Mouse (Mus musculus) embryonic facial prominence, embryonic 12.5 days (tissue): Measurements from ENCODE around the gene Mob2. TPM values are rescaled to one million over a fixed set of nuclear protein-coding genes. Genes with fewer than 3 reads are reported as not detected.
A peak's percentile ranks its signal among the peaks of the same experiment; 100 is the strongest.

Source experiments
- ATAC-seq: fragments of 200-750 bp; cut with Nextera tagmentation; 2 replicates; pipeline ENCODE4 v1.8.0; 2017; ENCODE audit not compliant: insufficient number of reproducible peaks, insufficient read depth, low FRiP score, low TSS enrichment
- H3K27ac ChIP-seq: fragments of 300-500 bp; sonication (generic); 2 replicates; pipeline ENCODE4 v1.5.1; 2016; ENCODE audit warnings: mild to moderate bottlenecking
- H3K27me3 ChIP-seq: fragments of 300-500 bp; sonication (generic); 2 replicates; pipeline ENCODE4 v1.6.1; 2016; ENCODE audit warnings: mild to moderate bottlenecking, moderate library complexity
- H3K36me3 ChIP-seq: fragments of 300-500 bp; sonication (generic); 2 replicates; pipeline ENCODE4 v1.6.1; 2016; ENCODE audit warnings: mild to moderate bottlenecking
- H3K4me1 ChIP-seq: fragments of 300-500 bp; sonication (generic); 2 replicates; pipeline ENCODE4 v1.6.1; 2016
- H3K4me2 ChIP-seq: fragments of 300-500 bp; sonication (generic); replicated peaks from 2 replicates; pipeline ENCODE4 v1.6.1; 2016; ENCODE audit warnings: mild to moderate bottlenecking, moderate library complexity
- H3K4me3 ChIP-seq: fragments of 300-500 bp; sonication (generic); 2 replicates; pipeline ENCODE4 v1.5.1; 2016; ENCODE audit warnings: mild to moderate bottlenecking
- H3K9ac ChIP-seq: fragments of 300-500 bp; sonication (generic); 2 replicates; pipeline ENCODE4 v1.6.1; 2016; ENCODE audit warnings: mild to moderate bottlenecking, moderate library complexity
- H3K9me3 ChIP-seq: fragments of 300-500 bp; sonication (generic); 2 replicates; pipeline ENCODE4 v1.6.1; 2016; ENCODE audit warnings: mild to moderate bottlenecking, moderate library complexity
- WGBS: fragments of 180-500 bp; shearing (Covaris S2); methylation state at CpG from one replicate; pipeline ENCODE4 v1.1.7; 2016; 5-methylcytosine and 5-hydroxymethylcytosine counted together
- polyA plus RNA-seq: library from polyadenylated mRNA; unstranded; fragments of >200 nt; fragmentation: Nextera tagmentation; extraction: Ambion mirVana; gene quantifications from 2 replicates; pipeline ENCODE4 v1.2.1, GENCODE M21; 2016

Gene Mob2
- polyA plus RNA-seq, 1 experiment from 2014 or later: 56.8 TPM

GRCm38 (mm10) chr7:142088886-142089285, 28.0 kb upstream of the Mob2 start:
- no peaks in the 10 kb centered on the region for H3K36me3 ChIP-seq
- H3K27ac ChIP-seq: no peak overlapping the region
- WGBS: 3% methylated on average over 5 of the region's 5 CpGs
- peaks cover 89% of the 10 kb centered on the region for H3K27me3 ChIP-seq
- H3K9ac ChIP-seq: no peak overlapping the region
- no peak overlapping the region for H3K4me3 ChIP-seq
- H3K4me1 ChIP-seq: peaks cover 10% of the 10 kb centered on the region
- no peak for ATAC-seq
- no peak overlapping the region for H3K4me2 ChIP-seq
- no peaks in the 10 kb centered on the region for H3K9me3 ChIP-seq

GRCm38 (mm10) chr7:142087069-142087652, 26.3 kb upstream of the Mob2 start:
- H3K27ac ChIP-seq: no peak overlapping the region
- WGBS: 76% methylated on average over 1 of the region's 1 CpGs

GRCm38 (mm10) chr7:142086159-142086905, 25.5 kb upstream of the Mob2 start:
- Histone ChIP-seq H3K4me3 (no peak overlapping the region), H3K27ac (no peak overlapping the region), H3K9me3 (no peaks in the 10 kb centered on the region), H3K36me3 (no peaks in the 10 kb centered on the region), H3K9ac (no peak overlapping the region), H3K4me1 (peaks cover 18% of the 10 kb centered on the region), H3K4me2 (no peak overlapping the region), H3K27me3 (peaks cover 89% of the 10 kb centered on the region)
- ATAC-seq: no peak
- WGBS: 85% methylated on average over 4 of the region's 4 CpGs

More at GRCm38 (mm10) chr7:142087069-142087652, 26.3 kb upstream of the Mob2 start:
- Histone ChIP-seq H3K27me3 (peaks cover 89% of the 10 kb centered on the region), H3K9ac (no peak overlapping the region), H3K36me3 (no peaks in the 10 kb centered on the region), H3K9me3 (no peaks in the 10 kb centered on the region), H3K4me2 (no peak overlapping the region), H3K4me3 (no peak overlapping the region), H3K4me1 (peaks cover 14% of the 10 kb centered on the region)
- no peak for ATAC-seq

- peaks cover 89% of the 10 kb centered on the region for H3K27me3 ChIP-seq
- no peaks in the 10 kb centered on the region for H3K36me3 ChIP-seq
- H3K4me1 ChIP-seq: peaks cover 18% of the 10 kb centered on the region
- no peak overlapping the region for H3K4me2 ChIP-seq
- H3K4me3 ChIP-seq: no peak overlapping the region
- no peak overlapping the region for H3K27ac ChIP-seq
- WGBS: 47% methylated on average over 3 of the region's 3 CpGs
- no peaks in the 10 kb centered on the region for H3K9me3 ChIP-seq
- no peak overlapping the region for H3K9ac ChIP-seq
- no peak for ATAC-seq
Measured at GRCm38 (mm10) chr7:142084820-142085219, 24.0 kb upstream of the Mob2 start.

GRCm38 (mm10) chr7:142084395-142084794, 23.5 kb upstream of the Mob2 start:
- H3K36me3 ChIP-seq: no peaks in the 10 kb centered on the region
- ATAC-seq: no peak
- WGBS: 18% methylated on average over 5 of the region's 5 CpGs
- no peaks in the 10 kb centered on the region for H3K9me3 ChIP-seq
- no peak overlapping the region for H3K9ac ChIP-seq
- peaks cover 15% of the 10 kb centered on the region for H3K4me1 ChIP-seq
- H3K27ac ChIP-seq: no peak overlapping the region
- peaks cover 89% of the 10 kb centered on the region for H3K27me3 ChIP-seq
- H3K4me2 ChIP-seq: no peak overlapping the region
- no peak overlapping the region for H3K4me3 ChIP-seq

- Histone ChIP-seq H3K27ac (no peak overlapping the region), H3K4me3 (no peak overlapping the region), H3K9ac (no peak overlapping the region), H3K27me3 (peaks cover 89% of the 10 kb centered on the region), H3K4me2 (no peak overlapping the region), H3K9me3 (no peaks in the 10 kb centered on the region), H3K4me1 (peaks cover 9% of the 10 kb centered on the region; the same call in 1 of the 2 replicates), H3K36me3 (no peaks in the 10 kb centered on the region)
- ATAC-seq: no peak
- WGBS: 32% methylated on average over 12 of the region's 12 CpGs
Measured at GRCm38 (mm10) chr7:142083588-142084317, 22.9 kb upstream of the Mob2 start.

- peaks cover 84% of the 10 kb centered on the region for H3K27me3 ChIP-seq
- peak overlapping the region; percentile 58 for H3K4me2 ChIP-seq
- peak overlapping the region; percentile 35 for H3K4me3 ChIP-seq
- no peak overlapping the region for H3K27ac ChIP-seq
- ATAC-seq: no peak
- peaks cover 8% of the 10 kb centered on the region; the same call in 1 of the 2 replicates for H3K4me1 ChIP-seq
- no peaks in the 10 kb centered on the region for H3K36me3 ChIP-seq
- 23% methylated on average over 14 of the region's 16 CpGs for WGBS
- no peak overlapping the region for H3K9ac ChIP-seq
- H3K9me3 ChIP-seq: no peaks in the 10 kb centered on the region
Measured at GRCm38 (mm10) chr7:142082607-142083006, 21.7 kb upstream of the Mob2 start.

- peak; percentile 22; the same call in 1 of the 2 replicates for ATAC-seq
- H3K9me3 ChIP-seq: no peaks in the 10 kb centered on the region
- peak overlapping the region; percentile 35 for H3K4me3 ChIP-seq
- H3K9ac ChIP-seq: 0 out of 2 replicates have a peak overlapping the region, but pooled peaks have one; percentile 1
- H3K27ac ChIP-seq: no peak overlapping the region
- peaks cover 8% of the 10 kb centered on the region; the same call in 1 of the 2 replicates for H3K4me1 ChIP-seq
- peaks cover 80% of the 10 kb centered on the region for H3K27me3 ChIP-seq
- H3K4me2 ChIP-seq: peak overlapping the region; percentile 58
- H3K36me3 ChIP-seq: no peaks in the 10 kb centered on the region
- WGBS: 5% methylated on average over 38 of the region's 38 CpGs
Measured at GRCm38 (mm10) chr7:142082179-142082578, 21.3 kb upstream of the Mob2 start.

GRCm38 (mm10) chr7:142081736-142082135, 20.9 kb upstream of the Mob2 start:
- peaks cover 80% of the 10 kb centered on the region for H3K27me3 ChIP-seq
- H3K27ac ChIP-seq: no peak overlapping the region
- 0 out of 2 replicates have a peak overlapping the region, but pooled peaks have one; percentile 1 for H3K9ac ChIP-seq
- no peaks in the 10 kb centered on the region for H3K36me3 ChIP-seq
- H3K4me1 ChIP-seq: peaks cover 8% of the 10 kb centered on the region; the same call in 1 of the 2 replicates
- no peaks in the 10 kb centered on the region for H3K9me3 ChIP-seq
- no peak for ATAC-seq
- WGBS: 26% methylated on average over 17 of the region's 17 CpGs
- H3K4me3 ChIP-seq: peak overlapping the region; percentile 35
- H3K4me2 ChIP-seq: peak overlapping the region; percentile 58

GRCm38 (mm10) chr7:142080876-142081275, 20.0 kb upstream of the Mob2 start:
- H3K36me3 ChIP-seq: no peaks in the 10 kb centered on the region
- 58% methylated on average over 2 of the region's 2 CpGs for WGBS
- peaks cover 78% of the 10 kb centered on the region for H3K27me3 ChIP-seq
- H3K4me3 ChIP-seq: no peak overlapping the region
- H3K9me3 ChIP-seq: no peaks in the 10 kb centered on the region
- H3K4me2 ChIP-seq: no peak overlapping the region
- no peak overlapping the region for H3K27ac ChIP-seq
- ATAC-seq: no peak
- peaks cover 8% of the 10 kb centered on the region; the same call in 1 of the 2 replicates for H3K4me1 ChIP-seq
- no peak overlapping the region for H3K9ac ChIP-seq

GRCm38 (mm10) chr7:142079365-142079764, 18.5 kb upstream of the Mob2 start:
- WGBS: 52% methylated on average over 5 of the region's 5 CpGs
- no peaks in the 10 kb centered on the region for H3K9me3 ChIP-seq
- no peak overlapping the region for H3K4me2 ChIP-seq
- H3K27ac ChIP-seq: no peak overlapping the region
- no peak overlapping the region for H3K4me3 ChIP-seq
- ATAC-seq: no peak
- H3K9ac ChIP-seq: no peak overlapping the region
- H3K4me1 ChIP-seq: peaks cover 8% of the 10 kb centered on the region; the same call in 1 of the 2 replicates
- H3K36me3 ChIP-seq: no peaks in the 10 kb centered on the region
- H3K27me3 ChIP-seq: peaks cover 64% of the 10 kb centered on the region
